Comparison of ENCODE assay signal across 9 mouse cellular contexts in the genomic region with DNA sequence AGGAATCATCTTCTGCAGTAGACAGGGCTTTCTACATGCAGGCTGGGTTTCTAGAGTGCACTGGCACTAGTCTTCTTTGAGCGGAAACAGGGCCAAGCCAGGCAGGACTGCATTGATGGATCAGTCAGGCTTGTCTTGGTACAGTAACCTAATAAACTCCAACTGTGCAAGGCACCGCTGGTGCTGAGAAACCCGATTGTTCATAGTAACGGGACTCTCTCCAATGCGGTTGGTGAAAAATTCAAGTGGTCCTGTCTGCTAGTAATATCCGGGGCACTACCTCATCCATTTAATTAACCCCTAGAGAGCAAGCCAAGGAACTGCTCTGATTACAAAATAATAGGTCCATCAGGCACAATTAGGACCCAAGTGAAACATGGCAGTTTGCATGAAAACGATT.
DNase-seq lines count a peak whose midpoint lies in the region; ATAC-seq lines count a peak whose summit lies in the region.
"Had no signal": no experiment of that assay in that cellular context is flagged by ENCODE, and none has a peak within 500 bp of the region (broad histone marks: within the 10 kb centered on the region; RNA-seq: fewer than 3 reads in every experiment).

No protein-coding gene starts in this region.

- no peak overlapping the region for H3K9ac ChIP-seq in limb, embryonic 12.5 days (replicated peaks)
- H3K9ac ChIP-seq: heart, embryonic 15.5 days had no signal

- peak; percentile 66; the same call in 1 of the 2 replicates for ATAC-seq in limb, embryonic 12.5 days (ENCODE audit: insufficient number of reproducible peaks, insufficient read depth, low FRiP score, low TSS enrichment, low read depth)
- ATAC-seq in megakaryocyte, adult 5-6 weeks (ENCODE audit: poor library complexity, severe bottlenecking): no peak

- no peaks in the 10 kb centered on the region for H3K9me3 ChIP-seq in limb, embryonic 12.5 days
- H3K9me3 ChIP-seq: heart, embryonic 15.5 days had no signal

- DNase-seq in right cerebral cortex, postnatal 10 days (ENCODE audit: low spot score in 2 of 2): peak; percentile 35 to 37
- no peak for DNase-seq in right cerebral cortex, postnatal 14 days
- DNase-seq in frontal cortex, postnatal 25 days (ENCODE audit: low spot score in 2 of 2): peak; percentile 7 to 14
- DNase-seq in telencephalon, adult 2 months (ENCODE audit: low read depth, low spot score): peak; percentile 31
- DNase-seq in testis, postnatal 14 days (ENCODE audit: low spot score): no peak
- no peak for DNase-seq in kidney, adult 11 months

- 0 out of 2 replicates have a peak, but pooled peaks cover 2% of the 10 kb centered on the region for H3K4me1 ChIP-seq in limb, embryonic 12.5 days (replicated peaks)
- H3K4me1 ChIP-seq: heart, embryonic 15.5 days had no signal

- 0 out of 2 replicates have a peak overlapping the region, but pooled peaks have one; percentile 35 for H3K27ac ChIP-seq in limb, embryonic 12.5 days
- H3K27ac ChIP-seq: heart, embryonic 15.5 days had no signal

- H3K4me3 ChIP-seq in limb, embryonic 12.5 days (replicated peaks): no peak overlapping the region
- H3K4me3 ChIP-seq: heart, embryonic 15.5 days had no signal

- no peaks in the 10 kb centered on the region for H3K27me3 ChIP-seq in limb, embryonic 12.5 days
- H3K27me3 ChIP-seq: heart, embryonic 15.5 days had no signal

- H3K4me2 ChIP-seq in limb, embryonic 12.5 days: peak overlapping the region; percentile 10; the same call in 1 of the 2 replicates
- H3K4me2 ChIP-seq: heart, embryonic 15.5 days had no signal

- H3K36me3 ChIP-seq in limb, embryonic 12.5 days: no peaks in the 10 kb centered on the region
- H3K36me3 ChIP-seq: heart, embryonic 15.5 days had no signal

- 48% methylated on average over 7 of the region's 7 CpGs for WGBS in limb, embryonic 12.5 days

Comparison
In these comparisons a context has a peak if more than half of its experiments do, and no peak if none do; other contexts are left out.
1. DNase-seq: peak in right cerebral cortex, postnatal 10 days (2 of 2), frontal cortex, postnatal 25 days (2 of 2) and telencephalon, adult 2 months (single experiment); none in right cerebral cortex, postnatal 14 days (single experiment), testis, postnatal 14 days (single experiment) and kidney, adult 11 months (single experiment).